Mouse (Mus musculus) forebrain, postnatal 0 days (tissue): ENCODE measurements around the gene Slit1. TPM values are rescaled to one million over a fixed set of nuclear protein-coding genes. Genes with fewer than 3 reads are reported as not detected.

Experiments
- ATAC-seq: fragments of 200-750 bp; cut with Nextera tagmentation; 2 replicates; pipeline ENCODE4 v1.8.0; 2017; ENCODE audit warnings: mild to moderate bottlenecking, moderate library complexity
- DNase-seq: peaks from one replicate; pipeline ENCODE4 v3.0.0-alpha.2; 2015
- H3K27ac ChIP-seq: fragments of 300-500 bp; sonication (generic); 2 replicates; pipeline ENCODE4 v1.5.1; 2014; ENCODE audit warnings: low read depth, mild to moderate bottlenecking, antibody characterized with exemption, low read length, moderate library complexity, mixed read lengths
- H3K27me3 ChIP-seq: fragments of 300-500 bp; sonication (generic); 2 replicates; pipeline ENCODE4 v1.6.1; 2014; ENCODE audit warnings: mild to moderate bottlenecking, low read length, mixed read lengths; ENCODE audit not compliant: insufficient read depth
- H3K36me3 ChIP-seq: fragments of 300-500 bp; sonication (generic); 2 replicates; pipeline ENCODE4 v1.6.1; 2014; ENCODE audit warnings: mild to moderate bottlenecking, moderate library complexity; ENCODE audit not compliant: insufficient read depth
- H3K4me1 ChIP-seq: fragments of 300-500 bp; sonication (generic); 2 replicates; pipeline ENCODE4 v1.6.1; 2014; ENCODE audit warnings: antibody characterized with exemption; ENCODE audit not compliant: insufficient read depth
- H3K4me2 ChIP-seq: fragments of 300-500 bp; sonication (generic); 2 replicates; pipeline ENCODE4 v1.6.1; 2014; ENCODE audit warnings: low read depth, mild to moderate bottlenecking, moderate library complexity
- H3K4me3 ChIP-seq: fragments of 300-500 bp; sonication (generic); 2 replicates; pipeline ENCODE4 v1.5.1; 2014; ENCODE audit warnings: low read depth, low read length, mixed read lengths
- H3K9ac ChIP-seq: fragments of 300-500 bp; sonication (generic); 2 replicates; pipeline ENCODE4 v1.6.1; 2014; ENCODE audit warnings: mild to moderate bottlenecking
- H3K9me3 ChIP-seq: fragments of 300-500 bp; sonication (generic); 2 replicates; pipeline ENCODE4 v1.6.1; 2016; ENCODE audit warnings: low read length
- CTCF ChIP-seq: sonication (generic); IDR thresholded peaks from 2 replicates; pipeline ENCODE4 v1.5.1; 2016; ENCODE audit warnings: antibody characterized with exemption, control low read depth, low read depth
- WGBS: fragments of 180-500 bp; shearing (Covaris S2); extraction: QIAGEN DNeasy Blood & Tissue Kit; methylation state at CpG from one replicate; pipeline ENCODE4 v1.1.7; 2014; 5-methylcytosine and 5-hydroxymethylcytosine counted together
- polyA plus RNA-seq: library from polyadenylated mRNA; unstranded; fragments of >200 nt; fragmentation: Nextera tagmentation; extraction: Ambion mirVana; gene quantifications from 2 replicates; pipeline ENCODE4 v1.2.1, GENCODE M21; 2015
- total RNA-seq: library from RNA; depleted of rRNA; stranded (reverse); fragments of >200 nt; gene quantifications from 2 replicates; pipeline ENCODE4 v1.2.3, GENCODE M21; 2014

Slit1 gene
- total and polyA plus RNA-seq, 2 experiments from 2014 or later = 13.4 to 61.8 TPM

DNA sequence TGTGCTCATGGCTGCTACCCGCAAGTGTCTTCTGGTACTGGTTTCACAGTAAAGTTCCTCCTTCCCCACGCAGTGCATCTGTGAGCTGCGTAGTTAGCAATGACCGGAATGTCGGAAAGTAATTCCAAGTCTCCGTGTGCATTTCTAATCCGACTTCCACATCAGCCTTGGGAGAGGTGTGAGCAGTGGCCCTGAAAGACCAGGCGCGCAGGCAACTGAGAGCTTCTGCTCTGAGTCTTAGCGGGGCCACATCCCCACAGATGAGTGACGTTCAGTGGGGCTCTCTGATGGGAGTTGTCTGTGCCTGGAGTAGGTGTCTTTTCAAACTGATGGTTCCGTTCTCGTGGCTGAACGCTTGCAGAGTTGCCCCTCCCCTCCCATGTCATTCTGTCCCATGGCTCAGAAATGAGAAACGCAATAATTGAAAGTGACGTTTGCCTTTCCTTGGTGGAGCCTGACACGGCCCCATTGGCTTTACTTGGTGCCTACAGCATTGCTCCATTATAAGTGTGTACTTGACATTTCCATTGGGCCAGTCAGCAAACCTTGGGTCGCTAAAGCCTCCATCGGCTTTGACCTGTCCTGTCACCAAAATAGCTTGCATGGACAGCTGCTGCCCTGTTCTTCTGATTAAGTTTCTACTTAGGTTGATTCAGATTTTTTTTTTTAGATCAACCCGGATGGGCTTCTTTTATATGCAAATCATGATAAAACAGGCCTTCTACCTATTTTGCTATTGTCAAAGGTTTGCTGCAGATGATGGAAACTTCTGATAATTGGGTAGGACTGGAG is 155.8 kb downstream of the Slit1 start:
- H3K27ac ChIP-seq = no peak overlapping the region
- no peaks in the 10 kb centered on the region for H3K27me3 ChIP-seq
- H3K4me3 ChIP-seq = no peak overlapping the region
- no peaks in the 10 kb centered on the region for H3K9me3 ChIP-seq
- no peak overlapping the region for H3K4me2 ChIP-seq
- ATAC-seq (no peak), DNase-seq (no peak)
- H3K36me3 ChIP-seq = peaks cover 34% of the 10 kb centered on the region
- no peaks in the 10 kb centered on the region for H3K4me1 ChIP-seq
- no peak for TF ChIP-seq CTCF
- H3K9ac ChIP-seq = no peak overlapping the region
- WGBS = 90% methylated on average over 20 of the region's 20 CpGs

DNA sequence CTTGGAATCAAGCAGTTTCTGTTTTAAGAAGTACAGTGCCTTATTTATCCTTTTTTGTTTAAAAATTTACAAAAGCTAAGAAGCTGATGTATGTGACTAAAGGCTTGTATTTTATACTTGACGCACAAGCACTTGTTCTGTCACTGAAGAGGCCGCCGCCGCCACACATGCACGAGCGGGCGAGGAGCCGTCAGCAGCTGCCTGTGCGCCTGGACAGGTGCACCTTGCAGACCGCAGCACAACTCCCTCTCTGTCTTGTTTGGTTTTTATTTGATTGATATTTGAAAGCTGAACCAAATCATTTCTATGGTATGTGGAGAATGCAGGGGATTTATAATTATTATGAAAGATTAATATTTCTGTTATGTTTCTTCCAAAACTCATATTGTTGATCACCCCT is 156.7 kb downstream of the Slit1 start:
- no peak for DNase-seq
- H3K4me2 ChIP-seq = no peak overlapping the region
- no peak overlapping the region for H3K9ac ChIP-seq
- H3K4me3 ChIP-seq = no peak overlapping the region
- WGBS = 91% methylated on average over 10 of the region's 10 CpGs
- no peak for TF ChIP-seq CTCF
- H3K4me1 ChIP-seq = no peaks in the 10 kb centered on the region
- H3K27ac ChIP-seq = no peak overlapping the region
- ATAC-seq = no peak
- H3K36me3 ChIP-seq = peaks cover 42% of the 10 kb centered on the region
- H3K9me3 ChIP-seq = no peaks in the 10 kb centered on the region
- H3K27me3 ChIP-seq = no peaks in the 10 kb centered on the region

- Histone ChIP-seq H3K36me3 (peaks cover 46% of the 10 kb centered on the region), H3K4me2 (no peak overlapping the region), H3K4me1 (no peaks in the 10 kb centered on the region), H3K4me3 (no peak overlapping the region), H3K27me3 (no peaks in the 10 kb centered on the region), H3K9ac (no peak overlapping the region), H3K27ac (no peak overlapping the region), H3K9me3 (no peaks in the 10 kb centered on the region)
- ATAC-seq = no peak
- no peak for TF ChIP-seq CTCF
- 97% methylated on average over 5 of the region's 5 CpGs for WGBS
- DNase-seq = no peak
Observed at GRCm38 (mm10) chr19:41582918-41583514, 160.4 kb downstream of the Slit1 start.

DNA sequence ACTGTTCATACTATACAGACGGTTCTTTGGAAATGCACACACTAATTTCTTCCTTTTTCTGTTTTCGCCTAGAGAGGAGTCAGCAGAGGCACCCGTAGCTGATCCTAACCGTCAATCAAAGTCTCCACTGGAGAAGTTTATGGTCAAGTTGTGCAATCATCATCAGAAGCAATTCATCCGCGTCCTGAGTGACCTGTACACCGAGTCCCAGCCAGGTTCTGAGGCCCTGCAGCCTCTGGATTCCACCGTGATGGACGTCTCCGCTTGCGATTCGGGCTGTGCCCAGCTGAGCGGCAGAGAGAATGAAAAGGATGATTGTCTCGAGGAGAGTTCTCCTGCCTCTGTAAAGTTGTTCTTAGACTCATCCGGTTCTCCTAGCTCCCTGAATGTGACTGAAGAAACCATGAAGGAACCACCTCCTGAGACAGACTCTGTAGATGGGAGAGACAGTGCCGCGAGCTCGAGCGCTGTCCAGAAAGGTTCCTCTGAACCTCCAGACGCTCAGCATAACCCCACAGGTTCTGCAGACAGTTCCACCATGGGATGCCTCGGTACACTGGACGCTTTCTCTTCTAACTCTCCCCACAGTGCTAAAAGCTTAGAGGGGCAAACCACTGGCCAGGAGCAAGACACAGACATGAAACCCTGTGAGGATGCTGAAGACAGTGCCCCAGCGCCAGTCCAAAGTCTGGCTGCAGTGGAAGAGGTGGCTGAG is 161.6 kb downstream of the Slit1 start, which contains the start of gene Gm340:
Gm340 (plus strand) TSS at position 665 of the 715 bp plus-strand sequence.
- 94% methylated on average over 23 of the region's 23 CpGs for WGBS
- no peak for ATAC-seq
- H3K36me3 ChIP-seq = peaks cover 41% of the 10 kb centered on the region
- no peak within 1 kb of the TSS for H3K27ac ChIP-seq
- H3K9me3 ChIP-seq = no peaks in the 10 kb centered on the region
- H3K4me1 ChIP-seq = no peaks in the 10 kb centered on the region
- no peak within 1 kb of the TSS for H3K9ac ChIP-seq
- no peak within 1 kb of the TSS for H3K4me3 ChIP-seq
- TF ChIP-seq CTCF = no peak
- no peaks in the 10 kb centered on the region for H3K27me3 ChIP-seq
- H3K4me2 ChIP-seq = no peak within 1 kb of the TSS
- DNase-seq = no peak

- WGBS = 83% methylated on average over 4 of the region's 4 CpGs
- no peak overlapping the region for H3K4me3 ChIP-seq
- ATAC-seq = no peak
- H3K27me3 ChIP-seq = no peaks in the 10 kb centered on the region
- DNase-seq = no peak
- no peak for TF ChIP-seq CTCF
- H3K9me3 ChIP-seq = no peaks in the 10 kb centered on the region
- no peaks in the 10 kb centered on the region for H3K4me1 ChIP-seq
- H3K36me3 ChIP-seq = peaks cover 28% of the 10 kb centered on the region
- no peak overlapping the region for H3K4me2 ChIP-seq
- H3K9ac ChIP-seq = no peak overlapping the region
- H3K27ac ChIP-seq = no peak overlapping the region
Observed at GRCm38 (mm10) chr19:41579311-41579920, 164.0 kb downstream of the Slit1 start.

DNA sequence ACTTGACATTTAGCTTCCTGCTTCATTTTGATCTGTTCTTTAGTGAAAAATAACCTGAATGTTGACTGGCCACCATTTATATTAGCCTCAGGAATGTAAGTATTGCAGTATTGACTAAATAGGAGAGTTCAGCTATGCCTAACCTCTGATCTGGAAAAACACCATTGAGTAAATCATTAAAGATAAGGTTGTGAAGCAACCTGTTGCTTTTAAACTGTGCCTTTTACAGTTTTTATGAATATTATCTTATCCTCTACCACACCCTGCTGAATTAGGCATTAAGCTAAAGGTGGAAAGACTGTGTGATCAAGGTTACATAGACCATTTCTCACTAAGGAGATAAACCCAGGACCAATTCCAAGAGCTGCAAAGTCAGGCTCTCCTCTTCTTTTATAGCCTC is 165.9 kb downstream of the Slit1 start:
- Histone ChIP-seq H3K36me3 (peaks cover 12% of the 10 kb centered on the region), H3K27me3 (no peaks in the 10 kb centered on the region), H3K4me1 (no peaks in the 10 kb centered on the region), H3K27ac (no peak overlapping the region), H3K4me3 (no peak overlapping the region), H3K9me3 (no peaks in the 10 kb centered on the region), H3K9ac (no peak overlapping the region), H3K4me2 (no peak overlapping the region)
- ATAC-seq (no peak), DNase-seq (no peak)
- TF ChIP-seq CTCF = no peak
